ENCODE assay signal across 28 mouse cellular contexts in the genomic region with DNA sequence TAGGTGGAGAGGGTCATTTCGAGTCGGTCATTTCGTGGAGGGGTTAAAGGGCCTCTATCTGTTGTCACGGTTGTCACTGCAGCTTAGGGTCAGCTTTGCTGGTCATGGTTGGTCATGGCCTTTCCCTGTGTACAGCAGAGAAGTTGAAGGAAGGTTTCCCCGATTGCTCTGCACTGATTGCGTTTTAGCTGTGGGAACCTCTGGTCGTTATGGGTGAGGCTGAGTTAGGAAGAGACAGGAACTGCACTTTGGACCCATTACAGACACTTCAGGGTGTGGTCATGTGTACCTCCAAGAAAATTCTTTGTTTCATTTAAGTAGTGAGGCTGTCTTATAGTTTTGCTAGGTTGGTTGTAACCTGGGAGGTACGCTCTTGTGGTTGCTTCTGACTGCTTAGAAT. TPM values are rescaled to one million over a fixed set of nuclear protein-coding genes. Genes with fewer than 3 reads are reported as not detected.
A peak's percentile ranks its signal among the peaks of the same experiment; 100 is the strongest.
DNase-seq lines count a peak whose midpoint lies in the region; ATAC-seq and TF ChIP-seq lines count a peak whose summit lies in the region.
"Had no signal": no experiment of that assay in that cellular context is flagged by ENCODE, and none has a peak within 500 bp of the region (broad histone marks: within the 10 kb centered on the region; RNA-seq: fewer than 3 reads in every experiment).

No protein-coding gene starts in this region.

- no peaks in the 10 kb centered on the region for H3K36me3 ChIP-seq in midbrain, embryonic 10.5 days
- H3K36me3 ChIP-seq in midbrain, embryonic 13.5 days, result no peaks in the 10 kb centered on the region
- no peaks in the 10 kb centered on the region for H3K36me3 ChIP-seq in intestine, embryonic 15.5 days
- no peaks in the 10 kb centered on the region for H3K36me3 ChIP-seq in intestine, postnatal 0 days (ENCODE audit: control insufficient read depth, insufficient read depth)
- H3K36me3 ChIP-seq in stomach, postnatal 0 days (ENCODE audit: control insufficient read depth, insufficient read depth, low read length), result no peaks in the 10 kb centered on the region
- no peaks in the 10 kb centered on the region for H3K36me3 ChIP-seq in forebrain, embryonic 12.5 days (replicated peaks)
- H3K36me3 ChIP-seq: embryonic facial prominence, embryonic 10.5 days; embryonic facial prominence, embryonic 13.5 days; hindbrain, embryonic 10.5 days; hindbrain, embryonic 13.5 days had no signal

- WGBS in midbrain, embryonic 10.5 days, result 88% methylated on average over 8 of the region's 8 CpGs
- 76% methylated on average over 8 of the region's 8 CpGs for WGBS in midbrain, embryonic 13.5 days
- 70% methylated on average over 8 of the region's 8 CpGs for WGBS in intestine, embryonic 15.5 days
- 43% methylated on average over 8 of the region's 8 CpGs for WGBS in intestine, postnatal 0 days
- 80% methylated on average over 8 of the region's 8 CpGs for WGBS in stomach, postnatal 0 days
- WGBS in forebrain, embryonic 12.5 days, result 92% methylated on average over 8 of the region's 8 CpGs

- H3K27ac ChIP-seq in midbrain, embryonic 10.5 days (replicated peaks), result no peak overlapping the region
- no peak overlapping the region for H3K27ac ChIP-seq in midbrain, embryonic 13.5 days
- peak overlapping the region; percentile 54; the same call in 1 of the 2 replicates for H3K27ac ChIP-seq in intestine, embryonic 15.5 days
- H3K27ac ChIP-seq in intestine, postnatal 0 days (ENCODE audit: low read depth, low read length), result peak overlapping the region; percentile 60
- H3K27ac ChIP-seq in stomach, postnatal 0 days (replicated peaks), result no peak overlapping the region
- H3K27ac ChIP-seq in forebrain, embryonic 12.5 days, result no peak overlapping the region
- H3K27ac ChIP-seq: embryonic facial prominence, embryonic 10.5 days; embryonic facial prominence, embryonic 13.5 days; forebrain, embryonic 13.5 days; heart, adult 2 months; hindbrain, embryonic 10.5 days; hindbrain, embryonic 13.5 days had no signal

- H3K27me3 ChIP-seq in midbrain, embryonic 10.5 days (ENCODE audit: low read depth, poor library complexity, severe bottlenecking), result no peaks in the 10 kb centered on the region
- no peaks in the 10 kb centered on the region for H3K27me3 ChIP-seq in midbrain, embryonic 13.5 days
- no peaks in the 10 kb centered on the region for H3K27me3 ChIP-seq in intestine, embryonic 15.5 days (replicated peaks)
- H3K27me3 ChIP-seq in intestine, postnatal 0 days (replicated peaks; ENCODE audit: control insufficient read depth, insufficient read depth, low read length), result no peaks in the 10 kb centered on the region
- H3K27me3 ChIP-seq in stomach, postnatal 0 days (ENCODE audit: control insufficient read depth, insufficient read depth, low read length), result no peaks in the 10 kb centered on the region
- H3K27me3 ChIP-seq in forebrain, embryonic 12.5 days, result no peaks in the 10 kb centered on the region
- H3K27me3 ChIP-seq: embryonic facial prominence, embryonic 13.5 days; forebrain, embryonic 13.5 days; hindbrain, embryonic 13.5 days had no signal

- no peak overlapping the region for H3K4me2 ChIP-seq in midbrain, embryonic 13.5 days (replicated peaks)
- peak overlapping the region; percentile 27 for H3K4me2 ChIP-seq in intestine, embryonic 15.5 days (replicated peaks)
- peak overlapping the region; percentile 70 for H3K4me2 ChIP-seq in intestine, postnatal 0 days (replicated peaks; ENCODE audit: low read depth)
- no peak overlapping the region for H3K4me2 ChIP-seq in stomach, postnatal 0 days (replicated peaks; ENCODE audit: low read depth)
- no peak overlapping the region for H3K4me2 ChIP-seq in forebrain, embryonic 12.5 days
- H3K4me2 ChIP-seq: embryonic facial prominence, embryonic 13.5 days; forebrain, embryonic 13.5 days; heart, embryonic 11.5 days; hindbrain, embryonic 13.5 days had no signal

- no peaks in the 10 kb centered on the region for H3K9me3 ChIP-seq in midbrain, embryonic 10.5 days (replicated peaks)
- H3K9me3 ChIP-seq in midbrain, embryonic 13.5 days, result no peaks in the 10 kb centered on the region
- no peaks in the 10 kb centered on the region for H3K9me3 ChIP-seq in intestine, embryonic 15.5 days
- no peaks in the 10 kb centered on the region for H3K9me3 ChIP-seq in intestine, postnatal 0 days (ENCODE audit: control insufficient read depth)
- no peaks in the 10 kb centered on the region for H3K9me3 ChIP-seq in stomach, postnatal 0 days (ENCODE audit: control insufficient read depth, low read length)
- H3K9me3 ChIP-seq in forebrain, embryonic 12.5 days, result no peaks in the 10 kb centered on the region
- H3K9me3 ChIP-seq: embryonic facial prominence, embryonic 10.5 days; embryonic facial prominence, embryonic 13.5 days; forebrain, embryonic 13.5 days; hindbrain, embryonic 10.5 days; hindbrain, embryonic 13.5 days had no signal

- peaks cover 33% of the 10 kb centered on the region for H3K4me1 ChIP-seq in midbrain, embryonic 10.5 days
- H3K4me1 ChIP-seq in midbrain, embryonic 13.5 days (replicated peaks), result peaks cover 3% of the 10 kb centered on the region; the same call in 1 of the 2 replicates
- H3K4me1 ChIP-seq in intestine, embryonic 15.5 days (replicated peaks), result peaks cover 27% of the 10 kb centered on the region
- peaks cover 11% of the 10 kb centered on the region; the same call in 1 of the 2 replicates for H3K4me1 ChIP-seq in intestine, postnatal 0 days (replicated peaks; ENCODE audit: control insufficient read depth, insufficient read depth, low read length)
- 0 out of 2 replicates have a peak, but pooled peaks cover 4% of the 10 kb centered on the region for H3K4me1 ChIP-seq in stomach, postnatal 0 days (replicated peaks; ENCODE audit: control insufficient read depth, insufficient read depth)
- peaks cover 12% of the 10 kb centered on the region for H3K4me1 ChIP-seq in forebrain, embryonic 12.5 days
- H3K4me1 ChIP-seq: forebrain, embryonic 13.5 days had no signal

- TF ChIP-seq CTCF in intestine, postnatal 0 days (IDR thresholded peaks at IDR 0.05; ENCODE audit: low read depth), result no peak
- TF ChIP-seq CTCF in stomach, postnatal 0 days (IDR thresholded peaks at IDR 0.05; ENCODE audit: low read depth), result no peak

- H3K9ac ChIP-seq in midbrain, embryonic 13.5 days (replicated peaks), result no peak overlapping the region
- no peak overlapping the region for H3K9ac ChIP-seq in intestine, embryonic 15.5 days
- peak overlapping the region; percentile 31; the same call in 1 of the 2 replicates for H3K9ac ChIP-seq in intestine, postnatal 0 days (ENCODE audit: low read depth, low read length)
- H3K9ac ChIP-seq in stomach, postnatal 0 days (ENCODE audit: low read length), result no peak overlapping the region
- H3K9ac ChIP-seq in forebrain, embryonic 12.5 days, result no peak overlapping the region
- H3K9ac ChIP-seq: embryonic facial prominence, embryonic 13.5 days; forebrain, embryonic 13.5 days; hindbrain, embryonic 13.5 days had no signal

- peak; percentile 30 for DNase-seq in midbrain, embryonic 10.5 days (ENCODE audit: low spot score)
- DNase-seq in stomach, postnatal 0 days (ENCODE audit: low spot score), result peak; percentile 36
- no peak for DNase-seq in thymus, postnatal 0 days (ENCODE audit: low spot score)
- DNase-seq: adrenal gland, adult 2 months; adrenal gland, postnatal 14 days; cerebellum, adult 11 months; cerebellum, adult 2 months; cerebellum, adult 9-11 months; cerebellum, postnatal 36 days; embryo, embryonic 11 days; gastrocnemius, postnatal 10 days; gastrocnemius, postnatal 36 days; heart, adult 2 months; heart, postnatal 36 days had no signal

- no peak for ATAC-seq in midbrain, embryonic 13.5 days
- ATAC-seq in intestine, embryonic 15.5 days, result peak; percentile 63
- peak; percentile 68 for ATAC-seq in intestine, postnatal 0 days
- ATAC-seq in stomach, postnatal 0 days (ENCODE audit: low FRiP score, low TSS enrichment), result peak; percentile 77
- no peak for ATAC-seq in forebrain, embryonic 12.5 days (ENCODE audit: low FRiP score)
- ATAC-seq: CD4-positive, CD25-positive, alpha-beta regulatory T cell, adult 4 months; forebrain, embryonic 13.5 days; forebrain, embryonic 16.5 days; hindbrain, embryonic 16.5 days had no signal

- TF ChIP-seq EP300 in stomach, postnatal 0 days (optimal IDR thresholded peaks at IDR 0.05), result no peak

- H3K4me3 ChIP-seq in midbrain, embryonic 10.5 days, result no peak overlapping the region
- no peak overlapping the region for H3K4me3 ChIP-seq in midbrain, embryonic 13.5 days (replicated peaks)
- H3K4me3 ChIP-seq in intestine, embryonic 15.5 days (replicated peaks), result no peak overlapping the region; the same call in 1 of the 2 replicates
- H3K4me3 ChIP-seq in intestine, postnatal 0 days (ENCODE audit: low read depth, low read length), result peak overlapping the region; percentile 20; the same call in 1 of the 2 replicates
- H3K4me3 ChIP-seq in stomach, postnatal 0 days (ENCODE audit: low read depth, low read length), result no peak overlapping the region
- H3K4me3 ChIP-seq in forebrain, embryonic 12.5 days (replicated peaks), result no peak overlapping the region
- H3K4me3 ChIP-seq: embryonic facial prominence, embryonic 10.5 days; embryonic facial prominence, embryonic 13.5 days; erythroblast, embryonic 14.5 days; forebrain, embryonic 13.5 days; heart, adult 2 months; hindbrain, embryonic 10.5 days; hindbrain, embryonic 13.5 days had no signal

RNA-seq across cellular contexts. Expression of a gene that starts 21.2 kb away (rescaled TPM):
- polyA plus RNA-seq in midbrain, embryonic 10.5 days (2016; fragmentation: Nextera tagmentation; extraction: Ambion mirVana), result 33.1 and 37.0 TPM in 2 replicates
- 17.5 and 22.0 TPM in 2 replicates for polyA plus RNA-seq in midbrain, embryonic 13.5 days (2015; fragmentation: Nextera tagmentation; extraction: Ambion mirVana)
- 56.3 and 58.8 TPM in 2 replicates for polyA plus RNA-seq in intestine, embryonic 15.5 days (2015; fragmentation: Nextera tagmentation; extraction: Ambion mirVana)
- 34.6 and 39.3 TPM in 2 replicates for polyA plus RNA-seq in intestine, postnatal 0 days (2015; fragmentation: Nextera tagmentation; extraction: Ambion mirVana)
- 17.3 and 18.6 TPM in 2 replicates for polyA plus RNA-seq in stomach, postnatal 0 days (2015; fragmentation: Nextera tagmentation; extraction: Ambion mirVana)
- 32.4 and 32.5 TPM in 2 replicates for polyA plus RNA-seq in forebrain, embryonic 12.5 days (2016; fragmentation: Nextera tagmentation; extraction: Ambion mirVana)
- polyA plus RNA-seq in thymus, postnatal 0 days (2015; fragmentation: Nextera tagmentation; extraction: Ambion mirVana), result 11.7 and 12.4 TPM in 2 replicates
- polyA plus RNA-seq: CD4-positive, CD25-positive, alpha-beta regulatory T cell, adult 4 months; erythroblast, embryonic 14.5 days had no signal

Comparison
In these comparisons a context has a peak if more than half of its experiments do, and no peak if none do; other contexts are left out.
1. H3K27ac ChIP-seq: peak in intestine, embryonic 15.5 days (single experiment) and intestine, postnatal 0 days (single experiment); none in midbrain, embryonic 10.5 days (single experiment), midbrain, embryonic 13.5 days (single experiment), stomach, postnatal 0 days (single experiment) and forebrain, embryonic 12.5 days (single experiment).
2. ATAC-seq: peak in intestine, embryonic 15.5 days (single experiment), intestine, postnatal 0 days (single experiment) and stomach, postnatal 0 days (single experiment); none in midbrain, embryonic 13.5 days (single experiment) and forebrain, embryonic 12.5 days (single experiment).
3. H3K4me2 ChIP-seq: peak in intestine, embryonic 15.5 days (single experiment) and intestine, postnatal 0 days (single experiment); none in midbrain, embryonic 13.5 days (single experiment), stomach, postnatal 0 days (single experiment) and forebrain, embryonic 12.5 days (single experiment).